Mouse (Mus musculus): ENCODE results near the gene Dnaja3.
"Not testable (repeated sequence)": the region's sequence is repeated elsewhere in the genome, so short reads cannot be mapped to it uniquely, and the experiment has no call there.

- not testable (repeated sequence) for TF ChIP-seq POLR2A, CTCF (IDR thresholded peaks at IDR 0.05; ENCODE audit: extremely low read depth, insufficient read depth, low read length)
Measured at GRCm38 (mm10) chr16:4756660-4757335, 117.0 kb downstream of the Dnaja3 start.
